Mouse (Mus musculus) ZHBTc4 (cell line): ENCODE results near the gene Pno1.

Source experiments
- DNase-seq: peaks from one replicate; pipeline ENCODE4 v3.0.0-alpha.2; 2011; ENCODE audit warnings: low read depth, low spot score

Gene Pno1

DNA sequence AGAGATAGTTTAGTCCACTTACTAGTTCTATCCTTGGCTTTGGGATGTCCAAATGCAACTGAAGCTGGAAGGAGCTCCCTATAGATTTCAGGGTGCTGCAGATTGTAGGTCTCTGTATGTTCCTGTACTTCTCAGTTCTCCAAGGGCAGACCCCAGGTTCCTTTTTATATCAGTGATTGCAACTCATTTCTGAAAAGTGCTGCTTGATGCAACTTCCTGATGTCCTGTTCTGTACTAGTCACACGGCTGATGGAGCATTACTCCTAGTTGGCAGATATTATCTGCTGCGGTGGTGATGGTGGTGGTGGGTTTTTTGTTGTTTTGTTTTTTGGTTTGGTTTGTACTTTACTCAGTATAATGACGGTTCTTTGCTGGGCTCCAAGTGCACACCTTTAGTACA, 30.6 kb downstream of the Pno1 start:
- no peak for DNase-seq

DNA sequence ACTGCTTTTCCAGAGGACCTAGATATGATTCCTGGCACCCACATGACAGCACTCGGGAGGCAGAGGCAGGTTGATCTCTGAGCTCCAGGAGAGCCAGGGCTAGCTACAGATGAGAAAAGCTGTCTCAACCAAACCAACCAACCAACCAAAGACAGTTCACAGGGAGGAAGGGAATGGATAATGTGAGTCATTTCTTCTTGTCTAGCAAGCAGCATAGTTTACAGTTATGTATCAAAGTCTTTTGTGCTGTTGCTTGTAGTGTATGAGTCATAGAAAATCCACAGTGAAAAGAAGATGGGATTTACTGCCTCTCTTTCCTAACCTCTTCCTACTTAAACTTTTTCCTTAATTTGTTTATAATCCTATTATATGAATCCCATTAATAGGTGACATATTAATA, 34.7 kb downstream of the Pno1 start:
- no peak for DNase-seq

DNA sequence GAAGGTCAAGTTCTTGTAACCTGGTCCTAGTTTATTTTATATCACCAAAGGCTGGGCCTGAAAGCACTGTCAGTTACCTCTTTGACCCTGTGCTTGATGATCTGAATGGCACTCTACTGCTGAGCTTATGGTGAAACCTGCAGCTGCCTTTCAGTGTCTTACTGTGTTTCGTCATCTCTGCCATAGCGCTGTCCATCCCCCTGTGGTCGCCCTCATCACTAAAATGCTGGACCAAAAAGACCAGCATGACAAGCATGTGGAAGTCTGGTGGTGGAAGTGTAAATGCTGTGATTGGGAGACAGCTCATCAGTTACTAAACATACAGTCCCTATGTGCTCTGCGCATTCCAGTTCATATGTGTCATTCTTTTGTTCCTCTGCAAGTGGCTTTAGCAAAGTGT, 39.1 kb downstream of the Pno1 start:
- peak; percentile 22 for DNase-seq

DNA sequence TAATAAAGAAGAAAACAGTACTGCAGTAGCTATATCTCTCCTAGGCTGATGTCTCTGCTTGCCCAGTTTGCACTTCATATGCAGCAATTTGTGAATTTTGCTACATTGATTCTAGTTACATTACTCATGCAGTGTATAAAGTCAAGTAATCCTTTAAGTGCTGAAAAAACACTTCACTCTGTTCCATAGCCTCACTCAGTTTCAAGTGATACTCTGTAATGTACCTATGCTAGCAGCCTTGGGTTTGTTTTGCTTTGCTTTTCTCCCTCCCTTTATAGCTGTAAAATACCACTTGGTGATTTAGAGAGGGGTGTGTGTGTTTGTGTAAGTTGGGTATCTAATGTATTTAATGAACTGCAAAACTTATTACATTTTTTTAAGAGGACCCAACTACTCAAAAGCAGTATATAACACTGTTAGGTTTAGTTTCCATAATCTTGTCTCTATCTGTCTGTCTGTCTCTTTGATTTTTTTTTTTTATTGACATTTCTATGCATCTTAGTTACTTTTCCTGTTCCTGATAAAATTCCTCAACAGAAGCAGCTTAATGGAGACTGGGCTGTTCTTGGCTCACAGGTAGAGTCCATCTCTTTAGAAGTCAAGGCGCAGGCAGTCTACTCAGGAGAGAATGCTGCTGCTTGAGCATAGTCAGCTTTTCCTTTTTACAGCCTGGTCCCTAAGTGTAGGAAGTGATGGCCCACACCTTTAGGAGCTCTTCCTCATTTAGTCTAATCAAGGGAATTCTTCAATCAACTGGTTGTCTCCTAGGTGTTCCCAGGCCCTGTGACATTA, 40.2 kb downstream of the Pno1 start:
- DNase-seq = no peak

DNA sequence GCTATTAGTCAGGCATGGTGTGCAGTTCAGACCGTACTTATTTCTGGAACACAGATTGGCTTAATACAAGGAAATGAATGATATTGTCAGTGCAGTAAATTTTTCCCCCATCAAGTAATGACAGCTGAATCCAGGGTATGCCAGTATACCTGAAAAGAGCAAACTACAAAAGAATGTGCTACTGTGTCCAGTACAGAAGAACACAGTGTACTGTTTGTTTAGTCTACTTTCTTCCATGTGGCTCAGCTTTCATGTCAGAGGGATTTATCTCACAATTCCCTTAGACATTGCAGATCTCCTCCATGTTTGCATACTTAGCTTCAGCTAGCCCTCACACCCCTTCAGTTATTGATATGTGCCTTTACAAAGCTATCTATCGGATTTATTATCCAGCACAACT, 42.1 kb downstream of the Pno1 start:
- DNase-seq = no peak

DNA sequence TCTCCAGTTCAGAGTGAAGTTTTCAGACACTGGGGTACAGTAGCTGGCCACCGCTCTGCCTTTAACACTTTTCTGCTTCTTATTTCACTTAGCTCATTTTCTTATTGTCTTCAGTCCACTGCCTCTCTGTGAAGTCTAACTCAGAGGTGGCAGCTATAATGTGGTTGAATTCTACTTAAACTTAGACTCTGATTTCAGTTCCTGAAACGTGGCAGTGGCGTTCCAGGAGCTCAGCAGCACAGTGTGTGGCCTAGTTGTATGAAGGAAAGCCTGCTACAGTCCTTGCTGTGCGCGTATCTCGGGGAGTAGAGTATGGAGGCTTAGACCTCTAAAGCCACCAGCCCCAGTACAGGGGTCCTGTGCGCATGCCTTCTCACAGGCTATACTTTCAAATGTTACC, 44.7 kb downstream of the Pno1 start:
- no peak for DNase-seq

DNA sequence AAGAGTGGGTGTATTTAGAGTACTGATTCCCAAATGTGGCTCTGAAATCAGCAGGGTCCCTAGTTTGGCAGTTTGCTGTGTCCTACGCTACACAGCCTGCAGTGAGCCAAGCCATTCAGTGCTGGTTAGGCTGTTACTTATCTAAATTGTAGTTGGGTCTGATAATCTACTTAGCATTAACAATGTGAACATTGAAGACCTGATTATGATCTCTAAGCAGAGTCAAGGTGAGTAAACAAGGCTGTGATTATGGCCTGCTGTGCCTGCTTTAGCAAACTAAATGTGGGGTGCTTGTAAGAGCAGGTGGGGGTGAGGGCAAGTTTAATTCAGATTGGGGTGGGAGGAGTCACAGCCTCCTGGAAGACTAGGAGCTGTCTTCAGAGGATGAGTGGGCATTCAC, 47.4 kb downstream of the Pno1 start:
- no peak for DNase-seq

DNA sequence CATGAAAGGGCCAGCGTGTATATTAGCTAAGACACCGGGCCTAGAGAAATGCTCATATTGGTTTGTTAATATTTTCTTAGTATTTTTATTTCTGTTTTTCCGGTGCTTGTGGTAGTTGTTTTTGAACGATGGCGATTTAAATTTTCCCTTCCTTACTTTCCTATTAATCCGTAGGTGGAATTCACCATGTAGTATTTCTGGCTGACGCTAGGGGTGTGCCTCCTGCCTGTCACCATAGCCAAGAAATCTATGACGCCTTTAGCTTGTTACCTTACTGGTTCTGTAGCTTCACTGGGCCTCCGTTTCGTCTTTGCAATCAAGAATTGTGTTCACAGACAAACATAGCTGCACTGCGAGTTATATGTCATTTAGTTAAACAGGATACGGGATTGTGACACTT, 51.1 kb downstream of the Pno1 start:
- peak; percentile 74 for DNase-seq

DNA sequence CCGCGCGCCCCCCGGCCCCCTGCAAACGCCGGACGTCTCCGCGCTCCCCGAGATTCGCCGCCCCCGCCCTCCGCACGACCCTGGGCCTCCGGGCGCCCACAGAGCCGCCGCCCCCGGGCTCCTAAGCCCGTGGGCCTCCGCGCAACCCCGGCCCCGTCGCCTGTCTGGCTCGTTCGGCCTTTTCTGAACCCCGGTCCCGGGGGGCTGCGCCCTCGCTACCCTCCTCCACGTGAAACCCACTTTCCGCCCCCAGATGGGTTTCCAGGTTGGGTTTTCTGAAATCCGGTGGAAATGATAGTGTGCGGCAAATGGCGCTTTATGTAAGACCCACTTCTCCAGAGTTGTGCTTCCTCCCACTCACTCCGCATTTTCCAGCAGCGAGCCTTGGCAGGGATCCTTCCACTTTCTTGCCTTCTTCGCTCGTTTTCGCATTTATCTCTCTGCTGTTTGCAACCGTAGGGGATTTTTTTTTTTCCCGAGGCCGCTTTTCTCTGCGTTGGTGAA, 51.6 kb downstream of the Pno1 start:
- DNase-seq = peak; percentile 42

DNA sequence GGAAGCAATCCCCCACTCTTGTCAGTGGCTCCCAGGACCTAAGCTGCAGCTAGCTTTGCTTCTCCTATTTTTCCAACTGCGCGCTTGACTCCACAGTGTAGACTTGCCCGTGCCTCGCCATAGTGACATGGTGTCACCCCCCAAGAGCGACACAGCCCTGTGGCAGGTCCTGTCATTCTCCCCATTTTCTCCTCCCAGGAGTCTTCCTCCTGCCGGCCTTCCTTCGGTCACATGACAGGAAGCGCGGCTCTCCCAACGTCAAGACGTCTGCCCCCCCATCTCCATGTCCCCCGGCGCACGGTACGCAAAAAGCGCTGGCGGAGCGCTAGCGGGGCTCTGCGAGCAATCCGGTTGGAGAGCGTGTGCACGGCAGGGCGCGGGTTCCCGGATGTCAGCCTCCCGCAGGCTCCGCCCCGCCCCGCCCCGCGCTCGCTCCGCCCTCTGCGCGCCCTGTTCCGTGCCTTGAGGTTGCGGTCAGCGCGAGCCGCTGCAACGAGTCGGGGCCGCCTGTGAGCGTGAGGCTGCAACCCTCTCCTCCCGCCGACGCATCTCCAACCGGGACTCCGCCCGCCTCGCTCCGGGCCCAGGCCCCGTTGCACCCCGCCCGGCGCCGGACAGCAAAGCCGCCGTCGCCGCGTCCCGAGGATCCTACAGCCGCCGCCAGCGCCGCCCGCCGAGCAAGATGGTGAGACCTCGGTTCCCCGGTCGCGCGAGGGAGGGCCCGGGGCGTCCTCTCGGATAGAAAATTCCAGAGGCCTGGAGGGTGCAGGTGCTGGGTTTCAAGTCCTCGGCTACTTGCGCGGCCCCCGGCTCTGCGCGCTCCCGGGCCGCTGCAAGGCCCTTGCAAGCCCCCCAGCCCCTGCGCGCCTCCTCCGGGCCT, 52.3 kb downstream of the Pno1 start, which contains the start of gene Ppp3r1:
Gene Ppp3r1 (plus strand): TSS at position 406 of the 880 bp plus-strand sequence.
- DNase-seq = peak; percentile 97
